Mouse (Mus musculus) intestine, embryonic 15.5 days (tissue): Measurements from ENCODE around the gene Sigmar1. TPM values are rescaled to one million over a fixed set of nuclear protein-coding genes. Genes with fewer than 3 reads are reported as not detected.
"Not testable (repeated sequence)": the region's sequence is repeated elsewhere in the genome, so short reads cannot be mapped to it uniquely, and the experiment has no call there.

Experiments used
- ATAC-seq: fragments of 200-750 bp; cut with Nextera tagmentation; 2 replicates; pipeline ENCODE4 v1.8.0; 2017; ENCODE audit warnings: moderate TSS enrichment, moderate library complexity
- H3K27ac ChIP-seq: fragments of 300-500 bp; sonication (generic); 2 replicates; pipeline ENCODE4 v1.5.1; 2015; ENCODE audit warnings: mild to moderate bottlenecking, inconsistent platforms
- H3K27me3 ChIP-seq: fragments of 300-500 bp; sonication (generic); replicated peaks from 2 replicates; pipeline ENCODE4 v1.6.1; 2015; ENCODE audit warnings: inconsistent platforms
- H3K36me3 ChIP-seq: fragments of 300-500 bp; sonication (generic); 2 replicates; pipeline ENCODE4 v1.6.1; 2015; ENCODE audit warnings: inconsistent platforms
- H3K4me1 ChIP-seq: fragments of 300-500 bp; sonication (generic); replicated peaks from 2 replicates; pipeline ENCODE4 v1.6.1; 2015; ENCODE audit warnings: inconsistent platforms
- H3K4me2 ChIP-seq: fragments of 300-500 bp; sonication (generic); replicated peaks from 2 replicates; pipeline ENCODE4 v1.6.1; 2015; ENCODE audit warnings: mild to moderate bottlenecking, inconsistent platforms
- H3K4me3 ChIP-seq: fragments of 300-500 bp; sonication (generic); replicated peaks from 2 replicates; pipeline ENCODE4 v1.5.1; 2015; ENCODE audit warnings: inconsistent platforms
- H3K9ac ChIP-seq: fragments of 300-500 bp; sonication (generic); 2 replicates; pipeline ENCODE4 v1.6.1; 2015; ENCODE audit warnings: inconsistent platforms
- H3K9me3 ChIP-seq: fragments of 300-500 bp; sonication (generic); 2 replicates; pipeline ENCODE4 v1.6.1; 2016; ENCODE audit warnings: inconsistent platforms
- WGBS: fragments of 180-500 bp; shearing (Covaris S2); methylation state at CpG from one replicate; pipeline ENCODE4 v1.1.7; 2015; 5-methylcytosine and 5-hydroxymethylcytosine counted together
- polyA plus RNA-seq: library from polyadenylated mRNA; unstranded; fragments of >200 nt; fragmentation: Nextera tagmentation; extraction: Ambion mirVana; gene quantifications from 2 replicates; pipeline ENCODE4 v1.2.1, GENCODE M21; 2015

The Sigmar1 gene
- polyA plus RNA-seq: 94.7 and 108 TPM in 2 replicates

GRCm38 (mm10) chr4:41755338-41756305 lies at the start of gene Sigmar1:
Gene Sigmar1 (minus strand): TSS chr4:41756157.
- H3K27me3 ChIP-seq: no peaks in the 10 kb centered on the region
- H3K36me3 ChIP-seq: 0 out of 2 replicates have a peak, but pooled peaks cover 5% of the 10 kb centered on the region
- peak within 1 kb of the TSS; percentile 60 for H3K4me3 ChIP-seq
- H3K27ac ChIP-seq: peak within 1 kb of the TSS; percentile 84
- peaks cover 22% of the 10 kb centered on the region for H3K4me1 ChIP-seq
- peak within 1 kb of the TSS; percentile 75 for H3K9ac ChIP-seq
- H3K4me2 ChIP-seq: peak within 1 kb of the TSS; percentile 88
- ATAC-seq: peak; percentile 79
- H3K9me3 ChIP-seq: no peaks in the 10 kb centered on the region
- WGBS: under 1% methylated on average over 57 of the region's 57 CpGs

- not testable (repeated sequence) for ATAC-seq, H3K4me2 ChIP-seq, H3K4me1 ChIP-seq, H3K27me3 ChIP-seq, H3K9me3 ChIP-seq, H3K9ac ChIP-seq, H3K4me3 ChIP-seq, H3K36me3 ChIP-seq, H3K27ac ChIP-seq
- 47% methylated on average over 3 of the region's 3 CpGs for WGBS
Observed at GRCm38 (mm10) chr4:41783197-41783596, 27.2 kb upstream of the Sigmar1 start.

GRCm38 (mm10) chr4:41782711-41783110 lies 26.8 kb upstream of the Sigmar1 start:
- H3K4me1 ChIP-seq, H3K4me2 ChIP-seq, H3K4me3 ChIP-seq, H3K27me3 ChIP-seq, H3K9me3 ChIP-seq, H3K27ac ChIP-seq, H3K36me3 ChIP-seq, H3K9ac ChIP-seq, ATAC-seq: not testable (repeated sequence)
- 41% methylated on average over 4 of the region's 4 CpGs for WGBS

DNA sequence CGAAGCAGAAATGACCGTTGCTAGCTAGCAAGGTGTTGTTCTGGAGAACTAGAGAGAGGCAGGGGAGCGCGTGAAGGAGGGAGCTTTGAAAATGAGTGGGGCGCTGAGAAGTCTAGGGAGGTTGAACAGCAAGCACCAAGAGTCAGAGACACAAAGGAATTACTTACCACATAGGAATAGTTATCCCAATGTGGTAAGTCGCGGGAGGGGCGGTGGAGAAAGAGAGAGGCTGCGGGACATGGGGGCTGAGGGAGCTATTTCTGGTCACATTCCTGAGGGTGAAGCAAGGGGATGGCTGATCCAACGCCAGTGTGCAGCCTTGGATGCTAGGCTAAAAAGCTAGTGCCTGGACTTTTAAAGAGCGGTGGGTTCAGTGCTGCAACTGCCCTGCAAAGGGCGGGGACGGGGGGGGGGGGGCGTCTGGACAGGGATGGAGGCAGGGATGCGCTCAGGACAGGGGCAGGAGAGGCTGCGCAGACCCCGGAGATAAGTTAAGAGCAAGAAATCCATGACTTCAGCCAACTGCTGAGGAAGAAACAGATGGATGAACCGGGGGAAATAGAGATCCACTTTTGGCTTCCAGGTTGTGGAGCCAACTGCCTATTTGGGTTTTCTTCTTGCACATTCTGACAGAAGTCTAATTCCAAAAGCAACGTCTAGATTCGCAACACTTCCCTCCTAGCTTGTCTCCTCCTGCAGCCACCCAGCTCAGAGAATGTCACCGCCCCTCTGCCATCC lies 26.0 kb upstream of the Sigmar1 start:
- not testable (repeated sequence) for H3K4me3 ChIP-seq, H3K27ac ChIP-seq, H3K4me1 ChIP-seq, H3K27me3 ChIP-seq, H3K9ac ChIP-seq, H3K36me3 ChIP-seq, H3K9me3 ChIP-seq, H3K4me2 ChIP-seq, ATAC-seq
- WGBS: 30% methylated on average over 20 of the region's 21 CpGs

GRCm38 (mm10) chr4:41781271-41781670 lies 25.3 kb upstream of the Sigmar1 start:
- not testable (repeated sequence) for H3K4me2 ChIP-seq, H3K27me3 ChIP-seq, H3K4me3 ChIP-seq, H3K27ac ChIP-seq, H3K9ac ChIP-seq, H3K36me3 ChIP-seq, H3K4me1 ChIP-seq, ATAC-seq, H3K9me3 ChIP-seq
- WGBS: 38% methylated on average over 9 of the region's 9 CpGs

DNA sequence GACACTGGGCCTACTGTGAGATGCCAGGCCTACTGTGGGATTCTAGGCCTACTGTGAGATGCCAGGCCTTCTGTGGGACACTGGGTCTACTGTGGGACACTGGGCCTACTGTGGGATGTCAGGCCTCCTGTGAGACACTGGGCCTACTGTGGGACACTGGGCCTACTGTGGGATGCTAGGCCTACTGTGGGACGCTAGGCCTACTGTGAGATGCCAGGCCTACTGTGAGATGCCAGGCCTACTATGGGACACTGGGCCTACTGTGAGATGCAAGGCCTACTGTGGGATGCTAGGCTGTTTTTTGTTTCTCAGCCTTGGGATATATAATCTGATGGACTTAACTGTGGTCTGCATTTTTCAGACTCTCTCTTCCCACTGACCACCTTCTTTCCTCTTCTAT lies 19.9 kb upstream of the Sigmar1 start:
- not testable (repeated sequence) for H3K27ac ChIP-seq, H3K4me3 ChIP-seq, H3K4me1 ChIP-seq, H3K9ac ChIP-seq, H3K27me3 ChIP-seq, H3K9me3 ChIP-seq, ATAC-seq, H3K36me3 ChIP-seq, H3K4me2 ChIP-seq
- WGBS: 90% methylated on average over 1 of the region's 1 CpGs

GRCm38 (mm10) chr4:41774506-41774905 lies 18.5 kb upstream of the Sigmar1 start:
- Histone ChIP-seq H3K27ac (0 out of 2 replicates have a peak overlapping the region, but pooled peaks have one; percentile 22), H3K4me2 (peak overlapping the region; percentile 46)

GRCm38 (mm10) chr4:41774002-41774401 lies 18.0 kb upstream of the Sigmar1 start, which contains the start of gene Ccl27a:
Gene Ccl27a (minus strand): TSS chr4:41774247.
- H3K9ac ChIP-seq, H3K9me3 ChIP-seq, H3K4me1 ChIP-seq, H3K36me3 ChIP-seq, H3K27me3 ChIP-seq, ATAC-seq: not testable (repeated sequence)
- Histone ChIP-seq H3K27ac (0 out of 2 replicates have a peak within 1 kb of the TSS, but pooled peaks have one; percentile 51), H3K4me2 (peak within 1 kb of the TSS; percentile 53), H3K4me3 (peak within 1 kb of the TSS; percentile 40)
- WGBS: 3% methylated on average over 12 of the region's 14 CpGs

More at GRCm38 (mm10) chr4:41774506-41774905, 18.5 kb upstream of the Sigmar1 start:
- H3K36me3 ChIP-seq, H3K9me3 ChIP-seq, H3K9ac ChIP-seq, H3K27me3 ChIP-seq, ATAC-seq, H3K4me1 ChIP-seq: not testable (repeated sequence)
- H3K4me3 ChIP-seq: peak overlapping the region; percentile 40; the same call in 1 of the 2 replicates
- 60% methylated on average over 3 of the region's 3 CpGs for WGBS

- not testable (repeated sequence) for H3K4me1 ChIP-seq, H3K9me3 ChIP-seq, H3K27me3 ChIP-seq, H3K36me3 ChIP-seq, H3K9ac ChIP-seq, ATAC-seq
- peak overlapping the region; percentile 53 for H3K4me2 ChIP-seq
- WGBS: 1% methylated on average over 25 of the region's 25 CpGs
- H3K27ac ChIP-seq: 0 out of 2 replicates have a peak overlapping the region, but pooled peaks have one; percentile 51
- H3K4me3 ChIP-seq: peak overlapping the region; percentile 40
Observed at GRCm38 (mm10) chr4:41773502-41773901, 17.5 kb upstream of the Sigmar1 start.

- ATAC-seq, H3K9me3 ChIP-seq, H3K36me3 ChIP-seq, H3K27me3 ChIP-seq, H3K4me1 ChIP-seq, H3K9ac ChIP-seq: not testable (repeated sequence)
- 13% methylated on average over 7 of the region's 16 CpGs for WGBS
- Histone ChIP-seq H3K4me3 (peak overlapping the region; percentile 22; the same call in 1 of the 2 replicates), H3K4me2 (peak overlapping the region; percentile 51), H3K27ac (0 out of 2 replicates have a peak overlapping the region, but pooled peaks have one; percentile 36)
Observed at GRCm38 (mm10) chr4:41772946-41773345, 17.0 kb upstream of the Sigmar1 start.

DNA sequence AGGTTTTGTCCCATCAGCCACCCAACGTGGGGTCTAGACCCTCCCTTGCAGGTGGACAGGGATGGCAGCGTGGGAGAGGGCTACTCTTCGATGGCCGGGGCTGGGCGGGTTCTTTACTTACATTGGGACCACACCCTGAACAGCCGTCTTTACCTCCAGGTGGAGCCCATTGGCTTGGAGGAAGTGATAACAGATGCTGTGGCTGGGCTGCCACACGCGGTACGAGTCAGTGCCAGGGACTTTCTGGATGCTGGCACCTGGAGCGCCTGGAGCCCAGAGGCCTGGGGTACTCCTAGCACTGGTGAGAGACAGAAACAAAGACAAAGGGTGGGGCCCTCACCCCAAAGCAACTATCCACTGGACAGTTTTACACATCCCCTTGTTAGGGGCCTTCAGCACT lies 11.3 kb upstream of the Sigmar1 start:
- H3K4me2 ChIP-seq, H3K4me3 ChIP-seq, H3K27me3 ChIP-seq, H3K36me3 ChIP-seq, H3K27ac ChIP-seq, ATAC-seq, H3K4me1 ChIP-seq, H3K9ac ChIP-seq, H3K9me3 ChIP-seq: not testable (repeated sequence)
- WGBS: 78% methylated on average over 10 of the region's 10 CpGs

- H3K27me3 ChIP-seq, H3K36me3 ChIP-seq, ATAC-seq, H3K9me3 ChIP-seq, H3K4me3 ChIP-seq, H3K9ac ChIP-seq, H3K4me2 ChIP-seq, H3K27ac ChIP-seq: not testable (repeated sequence)
- peaks cover 33% of the 10 kb centered on the region for H3K4me1 ChIP-seq
- WGBS: 81% methylated on average over 5 of the region's 6 CpGs
Observed at GRCm38 (mm10) chr4:41763176-41763575, 7.2 kb upstream of the Sigmar1 start.
